Mouse (Mus musculus): Measurements from ENCODE around the gene Sipa1l1.

- TF ChIP-seq GATA1 (IDR thresholded peaks at IDR 0.05; ENCODE audit: low read length) (no peak), TAL1 (IDR thresholded peaks at IDR 0.05; ENCODE audit: low read length) (no peak)
These were observed 6.6 kb downstream of the Sipa1l1 start for GRCm38 (mm10) chr12:82175709-82176108.

Measured in erythroblast, embryonic 14.5 days (primary cell).